Mouse (Mus musculus): ENCODE measurements at regions not wholly inside any gene's neighbourhood (a gene's known extent, or its start where the extent isn't known, plus 50 kb on each side); places are given as distances from the start of the nearest gene placed in this dataset.

GRCm38 (mm10) chr3:63569004-63569596 lies 85.4 kb upstream of the Gm34302 start:
- TF ChIP-seq CTCF (IDR thresholded peaks at IDR 0.05; ENCODE audit: low read depth) (no peak), EP300 (IDR thresholded peaks at IDR 0.05; ENCODE audit: low read depth) (no peak)
